14 mouse cellular contexts compared by ENCODE assay signal in genomic region chr8:71460716-71461115, GRCm38 (mm10).
"Had no signal": no experiment of that assay in that cellular context is flagged by ENCODE, and none has a peak within 500 bp of the region (broad histone marks: within the 10 kb centered on the region; RNA-seq: fewer than 3 reads in every experiment).

No protein-coding gene starts in this region.

- H3K27ac ChIP-seq: kidney, postnatal 0 days; layer of hippocampus, adult 2 months; left cerebral cortex, adult 2 months; liver, embryonic 13.5 days; midbrain, embryonic 12.5 days; neural tube, embryonic 13.5 days had no signal

- H3K9me3 ChIP-seq: liver, embryonic 13.5 days; midbrain, embryonic 12.5 days; neural tube, embryonic 13.5 days had no signal

- H3K4me2 ChIP-seq: liver, embryonic 13.5 days had no signal

- H3K4me3 ChIP-seq: liver, embryonic 13.5 days; myocyte had no signal

- H3K9ac ChIP-seq: liver, embryonic 13.5 days; neural tube, embryonic 13.5 days had no signal

- DNase-seq: kidney, postnatal 25 days; layer of hippocampus, postnatal 36 days; liver, embryonic 13.5 days; lung, adult 2 months; lung, postnatal 14 days; retina, postnatal 1 day; thymus, postnatal 14 days had no signal

- ATAC-seq: midbrain, embryonic 16.5 days had no signal

- H3K27me3 ChIP-seq: midbrain, embryonic 12.5 days; neural tube, embryonic 13.5 days had no signal
